Mouse (Mus musculus) erythroblast, embryonic 14.5 days (primary cell): ENCODE measurements around the gene Arvcf. TPM values are rescaled to one million over a fixed set of nuclear protein-coding genes. Genes with fewer than 3 reads are reported as not detected.

ENCODE experiments used
- H3K27me3 ChIP-seq: 2 replicates; pipeline ENCODE4 v1.6.1; 2012; ENCODE audit warnings: inconsistent platforms; ENCODE audit not compliant: control insufficient read depth
- H3K36me3 ChIP-seq: 2 replicates; pipeline ENCODE4 v1.6.1; 2012; ENCODE audit warnings: mild to moderate bottlenecking, inconsistent platforms; ENCODE audit not compliant: control insufficient read depth
- H3K4me1 ChIP-seq: 2 replicates; pipeline ENCODE4 v1.6.1; 2012; ENCODE audit warnings: inconsistent platforms; ENCODE audit not compliant: control insufficient read depth
- H3K4me3 ChIP-seq: replicated peaks from 2 replicates; pipeline ENCODE3; 2012; ENCODE audit warnings: moderate library complexity, mild to moderate bottlenecking, inconsistent platforms
- H3K9me3 ChIP-seq: 2 replicates; pipeline ENCODE4 v1.6.1; 2012; ENCODE audit warnings: low read length, inconsistent platforms, mixed read lengths; ENCODE audit not compliant: control insufficient read depth
- GATA1 ChIP-seq: IDR thresholded peaks from 2 replicates; pipeline ENCODE4 v1.6.1; 2012; ENCODE audit warnings: low read length, inconsistent platforms, mixed read lengths
- TAL1 ChIP-seq: IDR thresholded peaks from 3 replicates; pipeline ENCODE4 v1.6.1; 2012; ENCODE audit warnings: low read length, inconsistent platforms, mixed read lengths
- polyA plus RNA-seq: library from polyadenylated mRNA; stranded (reverse); fragments of >175 nt; gene quantifications from 2 replicates; pipeline ENCODE4 v1.2.3, GENCODE M21; 2012

Gene Arvcf
- polyA plus RNA-seq, 1 experiment: 0.84 TPM

DNA sequence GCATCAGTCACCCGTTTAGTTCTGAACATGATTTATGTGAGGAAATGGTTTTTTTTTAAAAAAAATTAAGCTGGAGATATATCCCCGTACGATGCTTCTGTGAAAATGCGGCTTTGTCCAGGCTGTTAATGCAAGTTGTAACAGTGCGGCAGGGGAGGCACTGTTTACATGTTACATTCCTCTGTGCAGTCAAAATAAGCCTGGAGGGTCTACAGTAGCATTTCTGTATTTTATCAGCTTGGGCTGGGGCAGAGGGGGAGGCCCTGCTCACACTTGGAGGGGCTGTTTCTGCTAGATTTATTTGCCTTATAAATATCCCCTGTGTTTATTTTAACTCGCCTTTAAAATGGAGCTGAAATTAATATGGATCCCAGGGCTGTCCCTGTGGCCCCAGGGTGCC, 100.1 kb downstream of the Arvcf start:
- Histone ChIP-seq H3K36me3 (peaks cover 100% of the 10 kb centered on the region), H3K27me3 (no peaks in the 10 kb centered on the region), H3K9me3 (no peaks in the 10 kb centered on the region), H3K4me3 (no peak overlapping the region), H3K4me1 (peaks cover 22% of the 10 kb centered on the region)
- TF ChIP-seq GATA1 (no peak), TAL1 (no peak)

DNA sequence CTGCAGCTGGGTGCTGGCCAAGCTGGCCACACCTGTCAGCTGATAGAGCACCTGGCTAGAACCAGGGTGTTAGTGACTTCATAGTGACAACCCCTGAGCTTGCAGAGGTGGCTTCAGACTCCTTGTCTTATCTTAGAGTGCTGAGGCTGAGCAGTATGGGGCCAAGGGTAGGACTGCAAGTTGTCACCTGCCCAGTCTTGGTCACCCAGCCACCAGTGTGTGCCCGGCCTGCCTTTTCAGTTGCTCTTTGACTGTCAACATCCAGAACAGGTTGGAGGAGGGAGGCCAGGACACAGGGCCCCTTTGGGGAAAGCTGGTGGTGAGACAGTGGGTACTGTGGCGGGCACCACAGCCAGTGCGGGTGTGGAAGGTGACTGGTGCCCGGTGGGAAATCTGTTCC, 101.0 kb downstream of the Arvcf start:
- Histone ChIP-seq H3K9me3 (no peaks in the 10 kb centered on the region), H3K36me3 (peaks cover 100% of the 10 kb centered on the region), H3K4me3 (no peak overlapping the region), H3K4me1 (peaks cover 14% of the 10 kb centered on the region), H3K27me3 (no peaks in the 10 kb centered on the region)
- TF ChIP-seq GATA1 (no peak), TAL1 (no peak)

DNA sequence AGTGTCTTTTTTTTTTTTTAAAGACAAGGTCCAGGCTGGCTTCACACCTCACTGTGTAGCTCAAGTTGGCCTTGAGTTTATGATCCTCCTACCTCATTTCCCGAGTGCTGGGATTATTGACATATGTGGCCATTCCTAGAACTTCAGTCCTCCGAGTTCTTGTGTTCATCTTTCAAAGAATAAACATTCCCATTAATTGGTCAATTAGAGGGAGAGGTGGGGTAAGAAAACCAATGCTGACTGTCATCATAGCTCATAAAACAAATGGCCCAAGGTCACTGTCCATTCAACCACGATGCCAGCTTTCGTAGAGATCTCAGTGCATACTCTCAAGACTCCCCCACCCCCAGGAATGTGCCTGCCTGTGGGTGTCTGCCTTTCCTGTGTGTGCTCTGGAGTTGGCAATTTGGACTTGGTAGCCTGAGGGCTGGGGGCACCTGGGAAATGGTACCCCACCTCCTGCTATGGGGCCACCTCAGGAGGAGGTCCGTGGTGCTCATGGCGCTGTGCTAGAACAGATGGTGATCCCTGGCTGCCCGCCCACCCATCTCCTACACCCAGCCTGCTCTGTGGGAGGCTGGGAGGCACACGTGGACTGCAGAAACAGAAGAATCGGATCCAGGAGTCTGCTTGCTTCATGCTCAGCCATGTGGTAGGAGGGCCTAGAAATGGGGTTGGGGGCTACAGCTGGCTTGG, 103.7 kb downstream of the Arvcf start:
- Histone ChIP-seq H3K27me3 (no peaks in the 10 kb centered on the region), H3K4me3 (no peak overlapping the region), H3K4me1 (peaks cover 16% of the 10 kb centered on the region), H3K36me3 (peaks cover 100% of the 10 kb centered on the region), H3K9me3 (no peaks in the 10 kb centered on the region)
- no peak for TF ChIP-seq GATA1
- TF ChIP-seq TAL1: no peak

DNA sequence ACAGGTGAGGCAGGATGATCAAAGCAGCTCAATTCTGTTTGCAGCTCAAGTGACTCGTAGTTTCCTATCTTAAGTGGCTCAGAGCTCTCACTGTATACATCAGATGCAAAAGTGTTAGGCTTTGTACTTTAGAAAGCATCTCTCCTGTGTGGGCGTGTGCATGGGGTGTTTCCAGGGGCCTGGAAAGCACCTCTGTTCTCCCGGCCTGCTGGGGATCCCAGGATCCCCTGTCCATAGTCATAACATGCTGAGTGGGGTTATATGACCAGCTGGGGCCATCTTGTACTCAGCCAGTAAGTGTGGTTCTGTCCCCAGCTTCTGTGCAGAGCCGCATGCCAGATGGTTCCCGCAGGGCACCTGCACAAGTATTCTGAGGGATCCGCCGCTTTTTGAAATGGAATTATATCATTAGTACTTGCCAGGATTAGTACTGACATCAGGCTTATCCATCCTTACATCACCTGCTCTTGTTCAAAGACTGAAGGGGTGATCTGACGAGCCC, 104.4 kb downstream of the Arvcf start:
- peaks cover 21% of the 10 kb centered on the region for H3K4me1 ChIP-seq
- H3K9me3 ChIP-seq: no peaks in the 10 kb centered on the region
- peaks cover 100% of the 10 kb centered on the region for H3K36me3 ChIP-seq
- TF ChIP-seq TAL1 (no peak), GATA1 (no peak)
- H3K27me3 ChIP-seq: no peaks in the 10 kb centered on the region
- no peak overlapping the region for H3K4me3 ChIP-seq

DNA sequence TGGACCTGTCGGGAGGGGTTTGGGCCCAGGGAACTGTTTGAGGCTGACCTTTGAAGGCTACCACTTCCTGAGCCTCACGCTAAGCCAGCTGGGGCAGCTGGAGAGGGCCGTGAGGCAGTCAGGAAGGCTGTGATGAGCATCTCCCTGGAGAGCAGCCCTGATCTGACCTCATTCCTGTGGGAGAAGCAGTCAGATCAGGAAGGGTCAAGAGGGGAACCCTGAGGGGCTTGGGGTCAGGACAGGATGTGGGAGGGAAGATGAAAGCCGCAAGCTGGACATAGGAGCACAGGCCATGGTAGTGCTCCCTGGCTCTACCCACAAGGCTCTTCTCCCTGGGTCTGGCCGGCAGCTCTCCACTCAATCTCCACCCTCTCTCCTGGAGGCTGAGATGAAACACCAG, 105.9 kb downstream of the Arvcf start:
- Histone ChIP-seq H3K4me1 (peaks cover 27% of the 10 kb centered on the region), H3K4me3 (no peak overlapping the region), H3K36me3 (peaks cover 100% of the 10 kb centered on the region), H3K9me3 (no peaks in the 10 kb centered on the region), H3K27me3 (no peaks in the 10 kb centered on the region)
- TF ChIP-seq GATA1 (no peak), TAL1 (no peak)

DNA sequence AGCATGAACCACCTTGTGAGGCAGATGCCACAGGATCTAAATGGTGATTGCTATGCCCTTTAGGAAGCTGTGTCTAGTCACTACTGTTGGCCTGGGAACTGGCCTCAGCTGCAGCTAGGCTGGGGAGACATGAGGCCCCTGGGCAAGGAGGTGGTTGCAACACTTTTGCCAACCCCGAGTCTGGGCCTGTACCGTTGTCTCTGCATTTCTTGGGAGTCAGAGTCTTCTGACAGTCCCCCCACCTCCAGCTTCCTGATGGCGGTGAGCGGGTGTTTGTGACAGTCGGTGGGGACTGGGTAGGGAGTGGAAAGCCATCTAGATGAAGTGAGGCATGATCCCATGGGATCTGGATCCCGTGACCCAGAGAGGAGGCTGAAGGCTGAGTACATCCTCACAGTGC, 107.4 kb downstream of the Arvcf start:
- H3K27me3 ChIP-seq: no peaks in the 10 kb centered on the region
- no peak overlapping the region for H3K4me3 ChIP-seq
- no peaks in the 10 kb centered on the region for H3K9me3 ChIP-seq
- TF ChIP-seq GATA1 (no peak), TAL1 (no peak)
- peaks cover 36% of the 10 kb centered on the region for H3K4me1 ChIP-seq
- peaks cover 100% of the 10 kb centered on the region for H3K36me3 ChIP-seq

Other genes with a start within 250 kb of the Arvcf start
- 0.02 TPM in 1 of 2 replicates, not detected in the other for gene Rtn4r, start 220.5 kb upstream of the Arvcf start, polyA plus RNA-seq
- not detected in 2 replicates for gene Ccdc188, start 130.3 kb upstream of the Arvcf start, polyA plus RNA-seq
- 0.20 and 0.31 TPM in 2 replicates for gene Zdhhc8, start 113.0 kb upstream of the Arvcf start, polyA plus RNA-seq
- 3.7 and 3.8 TPM in 2 replicates for gene Trmt2a, start 99.5 kb upstream of the Arvcf start, polyA plus RNA-seq
- gene Ranbp1, start 99.5 kb upstream of the Arvcf start, polyA plus RNA-seq: 72.2 and 86.6 TPM in 2 replicates
- not detected in 2 replicates for gene Gm49776, start 89.9 kb upstream of the Arvcf start, polyA plus RNA-seq
- gene Dgcr8, start 58.9 kb upstream of the Arvcf start, polyA plus RNA-seq: 0.64 and 0.95 TPM in 2 replicates
- gene Tango2, start 79 bp upstream of the Arvcf start, polyA plus RNA-seq: 5.6 and 7.4 TPM in 2 replicates
- 16.0 and 18.6 TPM in 2 replicates for gene Txnrd2, start 78.2 kb downstream of the Arvcf start, polyA plus RNA-seq
- 7.4 and 19.9 TPM in 2 replicates for gene Comt, start 78.7 kb downstream of the Arvcf start, polyA plus RNA-seq
- 0.64 and 0.81 TPM in 2 replicates for gene Gnb1l, start 150.5 kb downstream of the Arvcf start, polyA plus RNA-seq
- 0.06 and 0.15 TPM in 2 replicates for gene Rtl10, start 150.7 kb downstream of the Arvcf start, polyA plus RNA-seq
- gene Tbx1, start 242.5 kb downstream of the Arvcf start, polyA plus RNA-seq: not detected in 2 replicates